Mouse (Mus musculus) stomach, postnatal 0 days (tissue): Measurements from ENCODE around the gene B430306N03Rik. TPM values are rescaled to one million over a fixed set of nuclear protein-coding genes. Genes with fewer than 3 reads are reported as not detected.
"Not testable (repeated sequence)": the region's sequence is repeated elsewhere in the genome, so short reads cannot be mapped to it uniquely, and the experiment has no call there.

ENCODE experiments used
- ATAC-seq: fragments of 200-750 bp; cut with Nextera tagmentation; 2 replicates; pipeline ENCODE4 v1.8.0; 2017; ENCODE audit not compliant: low FRiP score, low TSS enrichment
- DNase-seq: peaks from one replicate; pipeline ENCODE4 v3.0.0-alpha.2; 2016; ENCODE audit warnings: low spot score
- H3K27ac ChIP-seq: fragments of 300-500 bp; sonication (generic); replicated peaks from 2 replicates; pipeline ENCODE4 v1.5.1; 2014; ENCODE audit warnings: mild to moderate bottlenecking, control low read depth
- H3K27me3 ChIP-seq: fragments of 300-500 bp; sonication (generic); 2 replicates; pipeline ENCODE4 v1.6.1; 2014; ENCODE audit warnings: low read length; ENCODE audit not compliant: control insufficient read depth, insufficient read depth
- H3K36me3 ChIP-seq: fragments of 300-500 bp; sonication (generic); 2 replicates; pipeline ENCODE4 v1.6.1; 2014; ENCODE audit warnings: low read length, mixed read lengths; ENCODE audit not compliant: control insufficient read depth, insufficient read depth
- H3K4me1 ChIP-seq: fragments of 300-500 bp; sonication (generic); replicated peaks from 2 replicates; pipeline ENCODE4 v1.6.1; 2014; ENCODE audit warnings: antibody characterized with exemption; ENCODE audit not compliant: control insufficient read depth, insufficient read depth
- H3K4me2 ChIP-seq: fragments of 300-500 bp; sonication (generic); replicated peaks from 2 replicates; pipeline ENCODE4 v1.6.1; 2014; ENCODE audit warnings: low read depth, mild to moderate bottlenecking, control low read depth, moderate library complexity
- H3K4me3 ChIP-seq: fragments of 300-500 bp; sonication (generic); 2 replicates; pipeline ENCODE4 v1.5.1; 2014; ENCODE audit warnings: low read depth, low read length, control low read depth
- H3K9ac ChIP-seq: fragments of 300-500 bp; sonication (generic); 2 replicates; pipeline ENCODE4 v1.6.1; 2014; ENCODE audit warnings: mild to moderate bottlenecking, low read length, control low read depth, mixed read lengths
- H3K9me3 ChIP-seq: fragments of 300-500 bp; sonication (generic); 2 replicates; pipeline ENCODE4 v1.6.1; 2016; ENCODE audit warnings: low read length; ENCODE audit not compliant: control insufficient read depth
- CTCF ChIP-seq: IDR thresholded peaks from 2 replicates; pipeline ENCODE4 v1.5.1; 2016; ENCODE audit warnings: antibody characterized with exemption, low read depth, mild to moderate bottlenecking, moderate library complexity
- EP300 ChIP-seq: optimal IDR thresholded peaks from 2 replicates; pipeline ENCODE3; 2016; ENCODE audit warnings: antibody characterized with exemption
- WGBS: fragments of 180-500 bp; shearing (Covaris S2); extraction: QIAGEN DNeasy Blood & Tissue Kit; methylation state at CpG from one replicate; pipeline ENCODE4 v1.1.7; 2014; 5-methylcytosine and 5-hydroxymethylcytosine counted together
- polyA plus RNA-seq: library from polyadenylated mRNA; unstranded; fragments of >200 nt; fragmentation: Nextera tagmentation; extraction: Ambion mirVana; gene quantifications from 2 replicates; pipeline ENCODE4 v1.2.1, GENCODE M21; 2015

Gene B430306N03Rik
- polyA plus RNA-seq, 1 experiment from 2014 or later: 0.18 TPM

DNA sequence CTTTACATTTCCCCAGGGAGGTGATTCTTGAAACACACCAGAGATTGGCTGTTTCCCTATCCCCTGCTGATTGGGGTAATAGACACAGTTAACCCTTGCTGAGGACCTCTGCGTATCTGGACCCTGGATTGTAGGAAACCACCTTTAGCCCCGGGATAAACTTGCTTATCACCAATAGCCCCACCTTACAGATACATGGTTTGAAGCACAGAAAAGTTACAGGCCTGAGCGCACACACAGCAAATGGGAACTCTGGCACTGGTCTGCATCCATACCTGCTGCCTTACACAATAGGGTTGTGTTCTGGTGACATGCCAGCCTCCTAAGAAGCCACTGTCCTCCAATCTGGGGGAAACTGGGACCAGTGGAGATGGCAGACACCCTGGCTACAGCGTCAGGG is 29.9 kb downstream of the B430306N03Rik start:
- Histone ChIP-seq H3K27me3 (no peaks in the 10 kb centered on the region), H3K9ac (no peak overlapping the region), H3K4me1 (no peaks in the 10 kb centered on the region), H3K27ac (no peak overlapping the region), H3K9me3 (no peaks in the 10 kb centered on the region), H3K4me2 (no peak overlapping the region), H3K36me3 (no peaks in the 10 kb centered on the region), H3K4me3 (no peak overlapping the region)
- no peak for ATAC-seq
- TF ChIP-seq EP300 (no peak), CTCF (no peak)
- WGBS: 75% methylated on average over 4 of the region's 4 CpGs
- no peak for DNase-seq

DNA sequence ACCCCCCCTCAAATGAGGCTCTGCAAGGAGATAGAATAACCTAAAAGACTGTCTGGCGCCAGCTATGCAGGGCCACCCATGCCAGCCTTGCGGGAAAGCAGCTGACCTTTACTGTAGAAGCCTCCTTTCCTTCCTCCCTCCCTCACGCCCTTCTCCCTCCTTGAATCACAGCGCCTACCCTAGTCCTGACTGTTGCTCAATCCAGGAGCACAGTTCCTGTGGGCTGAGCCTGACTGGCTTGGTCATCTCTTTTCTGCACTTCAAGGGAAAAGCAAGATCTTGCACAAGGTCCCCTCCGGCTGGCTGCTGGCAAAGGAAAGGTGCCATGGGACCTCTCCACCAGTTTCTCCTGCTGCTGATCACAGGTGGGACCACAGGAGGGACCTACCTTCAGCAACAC is 30.3 kb downstream of the B430306N03Rik start, which contains the start of gene Trem2:
TSS of gene Trem2 (plus strand) at position 171 of the 400 bp plus-strand sequence.
- Histone ChIP-seq H3K27ac (no peak within 1 kb of the TSS), H3K27me3 (no peaks in the 10 kb centered on the region), H3K4me2 (no peak within 1 kb of the TSS), H3K36me3 (no peaks in the 10 kb centered on the region), H3K9ac (no peak within 1 kb of the TSS), H3K4me3 (no peak within 1 kb of the TSS), H3K4me1 (no peaks in the 10 kb centered on the region), H3K9me3 (no peaks in the 10 kb centered on the region)
- ATAC-seq (no peak), DNase-seq (no peak)
- no peak for TF ChIP-seq EP300
- no peak for TF ChIP-seq CTCF
- WGBS: 70% methylated on average over 5 of the region's 5 CpGs

DNA sequence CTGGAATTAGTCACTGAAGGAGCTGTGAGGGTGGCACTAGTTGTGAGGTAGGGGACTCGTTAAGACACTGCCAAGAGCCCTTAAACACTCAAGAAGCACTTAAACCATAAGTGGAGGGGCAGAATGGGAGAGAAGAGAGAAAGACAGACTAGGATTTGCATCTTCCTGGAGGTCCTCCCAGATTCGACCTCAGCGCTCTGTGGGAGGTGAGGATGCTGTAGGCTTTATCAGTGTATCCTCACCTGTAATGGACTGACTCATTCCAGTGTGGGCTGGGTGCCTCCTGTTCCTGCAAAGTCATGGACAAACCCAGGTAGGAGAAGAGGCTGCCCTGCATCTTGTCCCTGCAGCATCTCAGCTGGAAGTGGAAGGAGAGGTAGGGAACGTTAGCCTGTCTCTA is 30.9 kb downstream of the B430306N03Rik start:
- 64% methylated on average over 4 of the region's 4 CpGs for WGBS
- Histone ChIP-seq H3K36me3 (no peaks in the 10 kb centered on the region), H3K27me3 (no peaks in the 10 kb centered on the region), H3K9me3 (no peaks in the 10 kb centered on the region), H3K4me3 (no peak overlapping the region), H3K27ac (no peak overlapping the region), H3K4me2 (no peak overlapping the region), H3K9ac (no peak overlapping the region), H3K4me1 (no peaks in the 10 kb centered on the region)
- ATAC-seq (no peak), DNase-seq (no peak)
- no peak for TF ChIP-seq EP300
- TF ChIP-seq CTCF: no peak

DNA sequence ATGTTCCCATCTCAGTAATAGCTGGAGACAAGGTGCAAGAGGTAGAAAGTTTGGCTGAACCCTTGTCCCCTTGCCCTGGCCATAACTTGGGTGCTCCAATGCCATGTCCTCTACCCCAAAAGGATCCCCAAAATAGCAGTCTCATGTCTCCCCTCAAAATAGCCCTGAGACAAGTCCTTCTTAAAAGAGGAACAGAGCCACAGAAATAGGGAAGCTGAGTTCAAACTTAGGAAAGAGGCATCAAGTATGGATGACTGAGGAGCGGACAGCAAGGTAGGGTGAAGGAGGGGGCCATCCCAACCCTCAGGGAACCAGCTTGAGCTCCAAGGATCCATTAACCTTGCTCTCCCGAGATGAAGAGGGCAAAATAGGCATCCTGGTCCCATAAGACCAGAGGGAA is 31.3 kb downstream of the B430306N03Rik start:
- TF ChIP-seq CTCF (no peak), EP300 (no peak)
- WGBS: 69% methylated on average over 2 of the region's 2 CpGs

DNA sequence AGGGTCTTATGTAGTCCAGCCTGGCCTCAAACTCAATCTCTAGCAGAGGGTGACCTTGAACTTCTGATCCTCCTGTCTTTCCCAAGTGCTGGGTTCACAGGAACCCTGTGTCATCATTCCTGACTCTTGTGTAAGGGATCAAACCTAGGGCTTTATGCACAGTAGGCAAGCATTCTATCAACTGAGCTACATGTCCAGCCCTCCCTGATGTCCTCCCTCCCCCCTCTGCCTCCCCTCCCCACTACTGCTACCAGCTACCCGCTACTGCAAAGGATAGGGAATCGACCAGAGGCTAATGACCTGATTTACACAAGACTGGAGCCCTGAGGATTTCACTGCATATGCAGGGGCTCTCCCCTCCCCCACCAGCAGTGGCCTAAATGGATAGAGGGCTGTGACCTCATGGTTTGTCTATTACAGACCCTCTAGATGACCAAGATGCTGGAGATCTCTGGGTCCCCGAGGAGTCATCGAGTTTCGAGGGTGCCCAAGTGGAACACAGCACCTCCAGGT is 34.8 kb downstream of the B430306N03Rik start:
- Histone ChIP-seq H3K36me3 (no peaks in the 10 kb centered on the region), H3K4me3 (no peak overlapping the region), H3K27me3 (no peaks in the 10 kb centered on the region), H3K9ac (no peak overlapping the region), H3K4me2 (no peak overlapping the region), H3K4me1 (no peaks in the 10 kb centered on the region), H3K27ac (no peak overlapping the region), H3K9me3 (no peaks in the 10 kb centered on the region)
- TF ChIP-seq CTCF (no peak), EP300 (no peak)
- WGBS: 70% methylated on average over 5 of the region's 5 CpGs
- ATAC-seq: no peak
- no peak for DNase-seq

More for the DNA sequence above, 31.3 kb downstream of the B430306N03Rik start:
- Histone ChIP-seq H3K9me3 (no peaks in the 10 kb centered on the region), H3K27ac (no peak overlapping the region), H3K36me3 (no peaks in the 10 kb centered on the region), H3K9ac (no peak overlapping the region), H3K4me2 (no peak overlapping the region), H3K4me1 (no peaks in the 10 kb centered on the region), H3K27me3 (no peaks in the 10 kb centered on the region), H3K4me3 (no peak overlapping the region)
- ATAC-seq: no peak
- DNase-seq: no peak

DNA sequence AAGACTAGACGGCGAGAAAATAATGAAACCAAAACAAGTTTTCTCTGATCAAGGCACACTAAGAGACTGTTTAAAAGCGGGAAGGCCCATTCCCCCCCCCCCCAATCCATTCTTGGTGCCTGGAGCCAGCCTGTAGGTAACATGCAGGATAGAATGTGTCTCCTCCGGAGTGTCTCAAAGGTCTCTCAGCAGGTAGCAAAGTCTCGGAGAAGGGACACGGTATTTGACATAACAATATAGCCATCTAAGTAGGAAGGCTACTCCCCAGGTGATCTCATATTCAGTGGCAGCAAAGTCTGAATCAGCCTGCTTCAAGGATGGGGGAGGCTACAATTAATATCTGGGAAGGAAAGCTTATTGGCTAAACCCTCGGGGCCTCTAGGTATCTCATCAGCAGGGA is 37.0 kb downstream of the B430306N03Rik start:
- WGBS: 80% methylated on average over 7 of the region's 7 CpGs
- not testable (repeated sequence) for DNase-seq, H3K27me3 ChIP-seq, H3K4me1 ChIP-seq, H3K4me2 ChIP-seq, H3K9me3 ChIP-seq, H3K36me3 ChIP-seq, ATAC-seq, H3K4me3 ChIP-seq, H3K27ac ChIP-seq, H3K9ac ChIP-seq
